Mouse (Mus musculus) cerebellum, postnatal 4 days (tissue): ENCODE measurements around the gene Nwd2.

ENCODE experiments used
- DNase-seq, 2 experiments: peaks; one replicate each; pipeline ENCODE4 v3.0.0; 2022; ENCODE audit warnings: low spot score in 2 of 2, mixed read lengths in 1 of 2

Gene Nwd2

GRCm38 (mm10) chr5:63828380-63829185, 179.7 kb downstream of the Nwd2 start:
- DNase-seq: no peak

GRCm38 (mm10) chr5:63831054-63831453, 182.2 kb downstream of the Nwd2 start:
- no peak for DNase-seq

- DNase-seq: no peak
Measured at GRCm38 (mm10) chr5:63833955-63834354, 185.1 kb downstream of the Nwd2 start.

GRCm38 (mm10) chr5:63834435-63834834, 185.5 kb downstream of the Nwd2 start:
- DNase-seq: no peak

GRCm38 (mm10) chr5:63837115-63837514, 188.2 kb downstream of the Nwd2 start:
- no peak for DNase-seq

GRCm38 (mm10) chr5:63837851-63838250, 188.9 kb downstream of the Nwd2 start:
- no peak for DNase-seq

GRCm38 (mm10) chr5:63839801-63840416, 191.0 kb downstream of the Nwd2 start:
- DNase-seq: no peak

GRCm38 (mm10) chr5:63847080-63847479, 198.2 kb downstream of the Nwd2 start:
- no peak for DNase-seq

GRCm38 (mm10) chr5:63847541-63848226, 198.8 kb downstream of the Nwd2 start:
- no peak for DNase-seq

GRCm38 (mm10) chr5:63858901-63859300, 210.0 kb downstream of the Nwd2 start:
- DNase-seq: no peak
